Mouse (Mus musculus) heart, adult 8-10 months (tissue): Measurements from ENCODE around the gene Wnt7b. TPM values are rescaled to one million over a fixed set of nuclear protein-coding genes. Genes with fewer than 3 reads are reported as not detected.

Source experiments
- DNase-seq: peaks from one replicate; pipeline ENCODE4 v3.0.0; 2022; ENCODE audit warnings: low spot score
- total RNA-seq, 4 experiments: library from RNA; stranded (reverse); gene quantifications; 2 replicates each; pipeline ENCODE4 v1.2.4; 2022

Wnt7b gene
- total RNA-seq, 4 experiments from 2014 or later = 0.06 to 0.19 (median 0.14) TPM; not detected in 1

GRCm38 (mm10) chr15:85601202-85601601, 18.9 kb upstream of the Wnt7b start:
- no peak for DNase-seq

GRCm38 (mm10) chr15:85600696-85601094, 18.4 kb upstream of the Wnt7b start:
- DNase-seq = peak; percentile 74

GRCm38 (mm10) chr15:85599887-85600695, 17.8 kb upstream of the Wnt7b start:
- DNase-seq = peak; percentile 92

- peak; percentile 83 for DNase-seq
Measured at GRCm38 (mm10) chr15:85598984-85599886, 17.0 kb upstream of the Wnt7b start.

- DNase-seq = no peak
Measured at GRCm38 (mm10) chr15:85598443-85598842, 16.2 kb upstream of the Wnt7b start.

GRCm38 (mm10) chr15:85597403-85597802, 15.1 kb upstream of the Wnt7b start:
- no peak for DNase-seq

- no peak for DNase-seq
Measured at GRCm38 (mm10) chr15:85592674-85593073, 10.4 kb upstream of the Wnt7b start.

- DNase-seq = no peak
Measured at GRCm38 (mm10) chr15:85590831-85591230, 8.6 kb upstream of the Wnt7b start.

GRCm38 (mm10) chr15:85583504-85583903, 1.2 kb upstream of the Wnt7b start:
- DNase-seq = peak; percentile 62

GRCm38 (mm10) chr15:85583024-85583423, 751 bp upstream of the Wnt7b start:
- peak; percentile 58 for DNase-seq

- DNase-seq = no peak
Measured at GRCm38 (mm10) chr15:85581563-85582064, 659 bp downstream of the Wnt7b start.

- DNase-seq = no peak
Measured at GRCm38 (mm10) chr15:85580934-85581562, 1.2 kb downstream of the Wnt7b start.

- DNase-seq = no peak
Measured at GRCm38 (mm10) chr15:85580483-85580882, 1.8 kb downstream of the Wnt7b start.

GRCm38 (mm10) chr15:85577583-85578460, 4.5 kb downstream of the Wnt7b start:
- DNase-seq = no peak

GRCm38 (mm10) chr15:85576511-85577440, 5.5 kb downstream of the Wnt7b start:
- DNase-seq = no peak

GRCm38 (mm10) chr15:85576110-85576509, 6.2 kb downstream of the Wnt7b start:
- no peak for DNase-seq

GRCm38 (mm10) chr15:85574558-85574957, 7.7 kb downstream of the Wnt7b start:
- DNase-seq = no peak

- no peak for DNase-seq
Measured at GRCm38 (mm10) chr15:85574086-85574485, 8.2 kb downstream of the Wnt7b start.

- DNase-seq = no peak
Measured at GRCm38 (mm10) chr15:85572619-85573254, 9.5 kb downstream of the Wnt7b start.
